Mouse (Mus musculus): Measurements from ENCODE around the gene Kiz. TPM values are rescaled to one million over a fixed set of nuclear protein-coding genes. Genes with fewer than 3 reads are reported as not detected.

Gene Kiz
- polyA plus RNA-seq, 1 experiment from 2014 or later: 37.1 TPM

- Histone ChIP-seq H3K4me2 (replicated peaks; ENCODE audit: low read depth, low read length) (no peak overlapping the region), H3K27ac (ENCODE audit: low read length) (no peak overlapping the region), H3K27me3 (ENCODE audit: insufficient read depth, low read length) (no peaks in the 10 kb centered on the region), H3K4me1 (ENCODE audit: insufficient read depth, low read length) (peaks cover 18% of the 10 kb centered on the region), H3K9me3 (ENCODE audit: low read length) (no peaks in the 10 kb centered on the region), H3K36me3 (ENCODE audit: insufficient read depth, low read length) (no peaks in the 10 kb centered on the region), H3K9ac (replicated peaks; ENCODE audit: low read length) (no peak overlapping the region), H3K4me3 (ENCODE audit: low read length) (no peak overlapping the region)
- 96% methylated on average over 4 of the region's 4 CpGs for WGBS
- ATAC-seq (ENCODE audit: low FRiP score, low TSS enrichment): no peak
Measured at GRCm38 (mm10) chr2:147010141-147010540, 154.5 kb downstream of the Kiz start.

- H3K27ac ChIP-seq (ENCODE audit: low read length): no peak overlapping the region
- no peak overlapping the region for H3K9ac ChIP-seq (replicated peaks; ENCODE audit: low read length)
- H3K4me1 ChIP-seq (ENCODE audit: insufficient read depth, low read length): peaks cover 18% of the 10 kb centered on the region
- no peak overlapping the region for H3K4me3 ChIP-seq (ENCODE audit: low read length)
- H3K9me3 ChIP-seq (ENCODE audit: low read length): no peaks in the 10 kb centered on the region
- H3K4me2 ChIP-seq (replicated peaks; ENCODE audit: low read depth, low read length): no peak overlapping the region
- 95% methylated on average over 9 of the region's 9 CpGs for WGBS
- ATAC-seq (ENCODE audit: low FRiP score, low TSS enrichment): no peak
- no peaks in the 10 kb centered on the region for H3K27me3 ChIP-seq (ENCODE audit: insufficient read depth, low read length)
- no peaks in the 10 kb centered on the region for H3K36me3 ChIP-seq (ENCODE audit: insufficient read depth, low read length)
Measured at GRCm38 (mm10) chr2:147010952-147011351, 155.3 kb downstream of the Kiz start.

GRCm38 (mm10) chr2:147011474-147012140 is 155.9 kb downstream of the Kiz start:
- 51% methylated on average over 3 of the region's 3 CpGs for WGBS

GRCm38 (mm10) chr2:147012141-147012622 is 156.5 kb downstream of the Kiz start:
- Histone ChIP-seq H3K4me1 (ENCODE audit: insufficient read depth, low read length) (peaks cover 18% of the 10 kb centered on the region), H3K4me2 (replicated peaks; ENCODE audit: low read depth, low read length) (peak overlapping the region; percentile 61), H3K4me3 (ENCODE audit: low read length) (peak overlapping the region; percentile 97), H3K27me3 (ENCODE audit: insufficient read depth, low read length) (no peaks in the 10 kb centered on the region), H3K27ac (ENCODE audit: low read length) (peak overlapping the region; percentile 100), H3K9ac (replicated peaks; ENCODE audit: low read length) (peak overlapping the region; percentile 92), H3K36me3 (ENCODE audit: insufficient read depth, low read length) (no peaks in the 10 kb centered on the region), H3K9me3 (ENCODE audit: low read length) (no peaks in the 10 kb centered on the region)
- ATAC-seq (ENCODE audit: low FRiP score, low TSS enrichment): no peak
- WGBS: 31% methylated on average over 7 of the region's 7 CpGs

More at GRCm38 (mm10) chr2:147011474-147012140, 155.9 kb downstream of the Kiz start:
- H3K27ac ChIP-seq (ENCODE audit: low read length): no peak overlapping the region; the same call in 1 of the 2 replicates
- H3K27me3 ChIP-seq (ENCODE audit: insufficient read depth, low read length): no peaks in the 10 kb centered on the region
- H3K4me1 ChIP-seq (ENCODE audit: insufficient read depth, low read length): peaks cover 18% of the 10 kb centered on the region
- H3K36me3 ChIP-seq (ENCODE audit: insufficient read depth, low read length): no peaks in the 10 kb centered on the region
- H3K4me3 ChIP-seq (ENCODE audit: low read length): peak overlapping the region; percentile 97
- peak overlapping the region; percentile 92 for H3K9ac ChIP-seq (replicated peaks; ENCODE audit: low read length)
- H3K9me3 ChIP-seq (ENCODE audit: low read length): no peaks in the 10 kb centered on the region
- H3K4me2 ChIP-seq (replicated peaks; ENCODE audit: low read depth, low read length): peak overlapping the region; percentile 61
- no peak for ATAC-seq (ENCODE audit: low FRiP score, low TSS enrichment)

GRCm38 (mm10) chr2:147012623-147013184 is 157.0 kb downstream of the Kiz start, which contains the start of gene Xrn2:
Xrn2 (plus strand) TSS chr2:147012996.
- Histone ChIP-seq H3K4me3 (ENCODE audit: low read length) (peak within 1 kb of the TSS; percentile 97), H3K4me2 (replicated peaks; ENCODE audit: low read depth, low read length) (peak within 1 kb of the TSS; percentile 61), H3K27me3 (ENCODE audit: insufficient read depth, low read length) (no peaks in the 10 kb centered on the region), H3K9me3 (ENCODE audit: low read length) (no peaks in the 10 kb centered on the region), H3K9ac (replicated peaks; ENCODE audit: low read length) (peak within 1 kb of the TSS; percentile 92), H3K27ac (ENCODE audit: low read length) (peak within 1 kb of the TSS; percentile 100), H3K4me1 (ENCODE audit: insufficient read depth, low read length) (peaks cover 18% of the 10 kb centered on the region), H3K36me3 (ENCODE audit: insufficient read depth, low read length) (no peaks in the 10 kb centered on the region)
- ATAC-seq (ENCODE audit: low FRiP score, low TSS enrichment): peak; percentile 95
- under 1% methylated on average over 37 of the region's 37 CpGs for WGBS

- H3K4me3 ChIP-seq (ENCODE audit: low read length): peak overlapping the region; percentile 97
- H3K4me2 ChIP-seq (replicated peaks; ENCODE audit: low read depth, low read length): peak overlapping the region; percentile 61
- peak overlapping the region; percentile 92 for H3K9ac ChIP-seq (replicated peaks; ENCODE audit: low read length)
- under 1% methylated on average over 58 of the region's 59 CpGs for WGBS
- H3K4me1 ChIP-seq (ENCODE audit: insufficient read depth, low read length): peaks cover 18% of the 10 kb centered on the region
- no peaks in the 10 kb centered on the region for H3K36me3 ChIP-seq (ENCODE audit: insufficient read depth, low read length)
- no peaks in the 10 kb centered on the region for H3K9me3 ChIP-seq (ENCODE audit: low read length)
- no peaks in the 10 kb centered on the region for H3K27me3 ChIP-seq (ENCODE audit: insufficient read depth, low read length)
- peak; percentile 95 for ATAC-seq (ENCODE audit: low FRiP score, low TSS enrichment)
- H3K27ac ChIP-seq (ENCODE audit: low read length): peak overlapping the region; percentile 100
Measured at GRCm38 (mm10) chr2:147013194-147013969, 157.7 kb downstream of the Kiz start.

GRCm38 (mm10) chr2:147014101-147014886 is 158.6 kb downstream of the Kiz start:
- Histone ChIP-seq H3K9me3 (ENCODE audit: low read length) (no peaks in the 10 kb centered on the region), H3K27me3 (ENCODE audit: insufficient read depth, low read length) (no peaks in the 10 kb centered on the region), H3K4me1 (ENCODE audit: insufficient read depth, low read length) (peaks cover 18% of the 10 kb centered on the region), H3K9ac (replicated peaks; ENCODE audit: low read length) (peak overlapping the region; percentile 92), H3K4me3 (ENCODE audit: low read length) (peak overlapping the region; percentile 97), H3K36me3 (ENCODE audit: insufficient read depth, low read length) (no peaks in the 10 kb centered on the region), H3K27ac (ENCODE audit: low read length) (peak overlapping the region; percentile 100), H3K4me2 (replicated peaks; ENCODE audit: low read depth, low read length) (peak overlapping the region; percentile 61)
- no peak for ATAC-seq (ENCODE audit: low FRiP score, low TSS enrichment)
- WGBS: 17% methylated on average over 15 of the region's 15 CpGs
